Mouse (Mus musculus): ENCODE results near the gene Map1lc3b.
"Not testable (repeated sequence)": the region's sequence is repeated elsewhere in the genome, so short reads cannot be mapped to it uniquely, and the experiment has no call there.

GRCm38 (mm10) chr8:121597492-121597891 is 7.3 kb downstream of the Map1lc3b start:
- TF ChIP-seq CTCF (IDR thresholded peaks at IDR 0.05; ENCODE audit: extremely low read depth, insufficient read depth, insufficient read length, insufficient replicate concordance); POLR2A (IDR thresholded peaks at IDR 0.05; ENCODE audit: low read depth, low read length): not testable (repeated sequence)
